ENCODE assay signal across 29 mouse cellular contexts in the genomic region with DNA sequence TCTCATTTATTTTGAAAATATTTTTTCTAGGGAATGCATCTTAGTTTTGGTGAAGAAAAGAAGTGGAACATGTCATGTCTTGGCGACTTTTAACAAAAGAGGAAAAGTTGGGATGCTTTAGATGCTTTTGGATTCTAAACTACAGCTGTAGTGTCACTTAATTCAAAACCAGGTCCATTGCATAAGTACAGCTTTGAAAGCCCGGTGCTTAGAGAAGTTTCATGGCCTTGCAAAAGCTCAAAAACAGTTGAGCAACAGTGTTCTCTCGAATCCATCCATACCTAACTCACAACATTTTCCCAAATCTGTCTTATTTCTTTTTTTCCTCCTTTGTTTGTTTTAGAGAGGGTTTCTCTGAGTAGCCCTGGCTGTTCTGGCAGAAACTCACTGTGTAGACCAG. TPM values are rescaled to one million over a fixed set of nuclear protein-coding genes. Genes with fewer than 3 reads are reported as not detected.
DNase-seq lines count a peak whose midpoint lies in the region; ATAC-seq and TF ChIP-seq lines count a peak whose summit lies in the region.
"Had no signal": no experiment of that assay in that cellular context is flagged by ENCODE, and none has a peak within 500 bp of the region (broad histone marks: within the 10 kb centered on the region; RNA-seq: fewer than 3 reads in every experiment).

No protein-coding gene starts in this region.

- 61% methylated on average over 3 of the region's 3 CpGs for WGBS in lung, postnatal 0 days

- no peaks in the 10 kb centered on the region for H3K4me1 ChIP-seq in lung, postnatal 0 days (ENCODE audit: insufficient read depth, low read depth, low read length)
- H3K4me1 ChIP-seq: forebrain, embryonic 10.5 days; forebrain, embryonic 13.5 days; heart, embryonic 10.5 days; heart, embryonic 13.5 days had no signal

- no peaks in the 10 kb centered on the region for H3K9me3 ChIP-seq in lung, postnatal 0 days (ENCODE audit: low read length)
- H3K9me3 ChIP-seq: forebrain, embryonic 10.5 days; forebrain, embryonic 13.5 days; heart, embryonic 10.5 days; heart, embryonic 13.5 days had no signal

- no peak overlapping the region for H3K9ac ChIP-seq in lung, postnatal 0 days (replicated peaks; ENCODE audit: low read depth)
- H3K9ac ChIP-seq: forebrain, embryonic 13.5 days; forebrain, postnatal 0 days; heart, embryonic 13.5 days; hindbrain, embryonic 14.5 days had no signal

- TF ChIP-seq CTCF in gastrocnemius, adult 2 months (IDR thresholded peaks at IDR 0.05) = no peak
- TF ChIP-seq CTCF in lung, postnatal 0 days (IDR thresholded peaks at IDR 0.05) = no peak

- peak overlapping the region; percentile 38 for H3K27ac ChIP-seq in gastrocnemius, adult 2 months
- H3K27ac ChIP-seq in lung, postnatal 0 days (ENCODE audit: low read length) = no peak overlapping the region
- H3K27ac ChIP-seq: forebrain, embryonic 10.5 days; forebrain, embryonic 13.5 days; heart, embryonic 10.5 days; heart, embryonic 13.5 days; hindbrain, embryonic 14.5 days; hindbrain, postnatal 0 days had no signal

- no peak for ATAC-seq in lung, postnatal 0 days
- ATAC-seq: forebrain, embryonic 13.5 days; forebrain, postnatal 0 days; hindbrain, postnatal 0 days; inflammation-experienced regulatory T-cells, adult 6 months; Patski had no signal

- no peaks in the 10 kb centered on the region for H3K36me3 ChIP-seq in lung, postnatal 0 days (ENCODE audit: insufficient read depth, low read length)
- H3K36me3 ChIP-seq: forebrain, embryonic 10.5 days; G1E; heart, embryonic 10.5 days; heart, embryonic 13.5 days had no signal

- no peak overlapping the region for H3K4me3 ChIP-seq in gastrocnemius, adult 2 months
- no peak overlapping the region for H3K4me3 ChIP-seq in lung, postnatal 0 days (ENCODE audit: low read depth, low read length)
- H3K4me3 ChIP-seq: forebrain, embryonic 10.5 days; forebrain, embryonic 13.5 days; heart, adult 2 months; heart, embryonic 10.5 days; heart, embryonic 13.5 days had no signal

- intact Hi-C loops in gastrocnemius, adult 2 months (cut with DNase I) = no loop called here
- intact Hi-C loops in gastrocnemius, postnatal 36 days (cut with DNase I) = no loop called here

- H3K4me2 ChIP-seq in lung, postnatal 0 days (replicated peaks; ENCODE audit: low read depth, low read length) = no peak overlapping the region
- H3K4me2 ChIP-seq: forebrain, embryonic 13.5 days; heart, embryonic 13.5 days; hindbrain, embryonic 14.5 days had no signal

- H3K27me3 ChIP-seq in lung, postnatal 0 days (replicated peaks; ENCODE audit: insufficient read depth, low read length) = no peaks in the 10 kb centered on the region
- H3K27me3 ChIP-seq: CH12.LX; forebrain, embryonic 13.5 days; heart, embryonic 13.5 days; Patski had no signal

- no peak for DNase-seq in gastrocnemius, adult 2 months
- DNase-seq in gastrocnemius, postnatal 36 days = no peak
- DNase-seq in lung, postnatal 0 days (ENCODE audit: low spot score) = peak; percentile 73
- DNase-seq in lung, adult 18-20 months = no peak
- DNase-seq in adipocyte (ENCODE audit: low spot score) = peak; percentile 62
- no peak for DNase-seq in cerebellum, postnatal 4 days (ENCODE audit: low spot score in 2 of 2)
- DNase-seq: adrenal gland, adult 2 months; adrenal gland, postnatal 14 days; cerebellum, adult 11-12 months; cerebellum, adult 8-10 months; cerebellum, postnatal 10 days; cerebellum, postnatal 36 days; forebrain, postnatal 0 days; gastrocnemius, postnatal 25 days; heart, adult 2 months; heart, postnatal 14 days; heart, postnatal 4 days had no signal

- no peak for TF ChIP-seq EP300 in lung, postnatal 0 days (IDR thresholded peaks at IDR 0.05)

RNA-seq across cellular contexts. Expression of gene Clec2d, which starts 19.3 kb away (rescaled TPM):
- 100 to 1,000 TPM in 1 of 2 experiments, 10 to 100 TPM in 1; 73.7 to 109 TPM for total RNA-seq in gastrocnemius, adult 2 months (2021)
- total RNA-seq in gastrocnemius, postnatal 36 days (2021) = 10 to 100 TPM; 59.3 to 69.5 TPM
- polyA plus RNA-seq in lung, postnatal 0 days (2015; fragmentation: Nextera tagmentation; extraction: Ambion mirVana) = 4.5 and 5.1 TPM in 2 replicates
- total RNA-seq: G1E had no signal
- polyA plus RNA-seq: embryonic facial prominence, embryonic 11.5 days; forebrain, embryonic 10.5 days; forebrain, embryonic 13.5 days; forebrain, postnatal 0 days; G1E; heart, embryonic 10.5 days; hindbrain, embryonic 11.5 days; hindbrain, postnatal 0 days had no signal

Comparison
In these comparisons a context has a peak if more than half of its experiments do, and no peak if none do; other contexts are left out.
1. DNase-seq: peak in lung, postnatal 0 days (single experiment) and adipocyte (single experiment); none in gastrocnemius, adult 2 months (single experiment), gastrocnemius, postnatal 36 days (0 of 2), lung, adult 18-20 months (0 of 2) and cerebellum, postnatal 4 days (0 of 2).